Mouse (Mus musculus): ENCODE data around the gene Zfp512. TPM values are rescaled to one million over a fixed set of nuclear protein-coding genes. Genes with fewer than 3 reads are reported as not detected.
"Not testable (repeated sequence)": the region's sequence is repeated elsewhere in the genome, so short reads cannot be mapped to it uniquely, and the experiment has no call there.

The Zfp512 gene
- polyA plus RNA-seq (2012; rRNA removed): 41.5 and 47.0 TPM in 2 replicates

DNA sequence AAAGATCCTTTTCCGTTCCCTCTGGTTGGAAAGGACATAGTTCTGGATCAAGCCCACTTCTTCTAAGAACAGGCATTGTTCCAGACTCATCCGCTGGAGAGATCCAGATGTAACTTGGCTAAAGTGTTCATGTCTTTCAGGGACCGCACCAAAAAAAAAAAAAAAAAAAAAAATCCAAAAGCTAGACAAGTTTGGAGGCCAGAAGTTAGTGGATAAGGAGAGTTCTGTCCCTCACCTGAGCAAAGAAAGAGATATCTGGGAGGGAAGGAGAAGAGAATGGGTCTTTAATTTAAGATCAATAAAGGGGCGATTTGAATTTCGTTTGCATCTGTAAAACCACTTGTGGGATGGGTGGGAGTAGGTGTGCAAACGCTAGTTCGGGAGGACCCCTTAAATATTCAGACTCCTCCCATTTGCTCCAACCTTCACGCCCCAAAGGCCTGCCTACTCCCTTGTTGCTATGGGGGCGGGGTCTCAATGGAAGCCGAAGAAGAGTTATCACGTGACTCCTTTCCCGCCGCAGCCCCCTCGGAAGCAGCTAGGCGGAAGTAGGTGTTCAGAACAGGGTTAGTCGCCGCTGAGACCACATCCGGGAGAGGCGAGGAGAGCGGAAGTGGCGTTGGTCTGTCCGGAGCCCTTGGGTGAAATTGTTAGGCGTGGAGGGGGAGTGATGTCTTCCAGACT, at the start of gene Zfp512:
Gene Zfp512 (plus strand): TSS at position 554 of the 684 bp plus-strand sequence.
- Histone ChIP-seq H3K4me1 (ENCODE audit: control insufficient read depth, insufficient read depth, low read length) (peaks cover 2% of the 10 kb centered on the region; the same call in 1 of the 2 replicates), H3K27ac (ENCODE audit: insufficient read depth, low read length) (no peak within 1 kb of the TSS), H3K4me3 (ENCODE audit: insufficient read depth, low read length) (peak within 1 kb of the TSS; percentile 54)
- TF ChIP-seq CTCF (IDR thresholded peaks at IDR 0.05; ENCODE audit: extremely low read depth, insufficient read depth, low read length) (no peak), POLR2A (IDR thresholded peaks at IDR 0.05; ENCODE audit: extremely low read depth, insufficient read depth, low read length) (peak; percentile 74; the same call in 1 of the 2 replicates)

DNA sequence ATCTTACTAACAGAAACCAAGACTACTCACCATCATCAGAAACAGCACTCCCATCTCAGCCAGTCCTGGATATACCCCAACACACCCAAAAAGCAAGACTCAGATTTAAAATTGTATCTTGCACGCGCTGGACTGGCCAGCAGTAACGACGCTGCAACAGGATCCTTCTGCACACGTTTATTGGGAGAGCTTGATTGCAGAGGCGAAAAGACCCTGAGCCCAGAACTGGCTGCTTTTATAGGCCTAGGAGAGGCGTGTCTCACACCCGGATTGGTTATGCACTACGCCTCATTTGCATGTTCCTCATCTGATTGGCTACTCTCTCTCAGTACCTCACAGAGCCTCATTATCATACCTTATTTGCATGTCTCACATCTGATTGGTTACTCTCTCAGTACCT, 17.5 kb upstream of the Zfp512 start:
- H3K4me1 ChIP-seq (ENCODE audit: control insufficient read depth, insufficient read depth, low read length); H3K4me3 ChIP-seq (ENCODE audit: insufficient read depth, low read length); H3K27ac ChIP-seq (ENCODE audit: insufficient read depth, low read length): not testable (repeated sequence)

DNA sequence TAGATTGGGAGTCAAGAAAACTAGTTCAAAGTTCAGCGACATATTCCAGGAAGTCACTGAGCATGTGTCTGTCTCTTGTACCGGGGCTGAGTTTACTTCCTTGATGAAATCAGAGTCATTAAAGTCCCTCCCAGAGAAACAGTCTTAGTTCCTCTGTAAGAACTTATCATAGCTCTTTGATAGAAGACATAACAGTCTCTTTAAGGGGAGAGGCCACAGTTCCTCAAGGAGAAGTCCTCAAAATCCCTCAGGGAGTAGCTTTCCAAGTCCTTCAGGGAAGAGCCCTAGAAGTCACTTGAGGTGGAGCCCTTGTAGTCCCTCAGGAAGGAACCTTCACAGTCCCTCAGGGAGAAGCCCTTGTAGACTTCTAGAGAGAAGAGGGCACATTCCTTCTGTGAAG, 895 bp upstream of the Zfp512 start:
- Histone ChIP-seq H3K4me1 (ENCODE audit: control insufficient read depth, insufficient read depth, low read length) (peaks cover 2% of the 10 kb centered on the region; the same call in 1 of the 2 replicates), H3K4me3 (ENCODE audit: insufficient read depth, low read length) (no peak overlapping the region), H3K27ac (ENCODE audit: insufficient read depth, low read length) (no peak overlapping the region)
- TF ChIP-seq CTCF (IDR thresholded peaks at IDR 0.05; ENCODE audit: extremely low read depth, insufficient read depth, low read length) (no peak), POLR2A (IDR thresholded peaks at IDR 0.05; ENCODE audit: extremely low read depth, insufficient read depth, low read length) (no peak)

DNA sequence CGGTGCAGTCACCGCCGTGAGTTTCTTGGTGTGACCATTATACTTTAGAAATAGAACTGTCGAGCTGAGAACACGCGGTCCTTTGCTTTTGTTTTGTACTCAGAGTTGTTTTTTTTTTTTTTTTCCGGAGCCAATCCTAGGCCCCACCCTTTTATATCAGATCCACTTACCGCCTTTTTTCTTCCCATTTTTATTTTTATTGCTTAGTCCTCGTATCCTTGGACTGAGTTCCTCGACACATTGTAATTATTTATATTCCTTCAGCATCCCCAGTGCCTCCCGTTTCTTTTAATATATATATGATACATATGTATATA, 289 bp downstream of the Zfp512 start:
- H3K4me1 ChIP-seq (ENCODE audit: control insufficient read depth, insufficient read depth, low read length): peaks cover 2% of the 10 kb centered on the region; the same call in 1 of the 2 replicates
- H3K4me3 ChIP-seq (ENCODE audit: insufficient read depth, low read length): peak overlapping the region; percentile 34
- TF ChIP-seq POLR2A (IDR thresholded peaks at IDR 0.05; ENCODE audit: extremely low read depth, insufficient read depth, low read length): no peak
- H3K27ac ChIP-seq (ENCODE audit: insufficient read depth, low read length): no peak overlapping the region

DNA sequence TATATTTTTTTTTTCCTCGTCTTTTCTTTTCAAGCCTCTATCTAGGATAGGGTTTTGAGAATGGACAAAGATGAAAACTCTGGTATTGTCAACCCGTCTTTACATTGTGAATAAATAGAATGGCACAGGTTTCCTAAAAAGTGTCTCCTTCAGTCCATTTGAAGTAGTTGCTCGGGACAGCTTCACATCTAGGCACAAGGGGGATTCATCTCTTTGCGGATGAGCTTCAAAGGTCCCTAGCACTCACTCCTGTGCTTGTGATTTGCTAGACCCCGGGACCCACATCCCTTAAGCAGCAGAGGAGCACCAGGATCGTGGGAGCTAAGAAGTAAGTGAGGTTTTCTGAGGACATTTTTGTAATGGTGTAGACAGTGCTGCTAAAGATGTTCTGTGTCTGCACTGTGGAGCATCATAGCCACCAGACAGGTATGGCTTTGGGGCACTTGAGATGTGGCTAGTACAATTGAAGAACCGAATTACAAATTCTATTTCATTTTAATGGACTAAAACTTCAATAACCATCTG, 717 bp downstream of the Zfp512 start:
- TF ChIP-seq CTCF (IDR thresholded peaks at IDR 0.05; ENCODE audit: extremely low read depth, insufficient read depth, low read length) (no peak), POLR2A (IDR thresholded peaks at IDR 0.05; ENCODE audit: extremely low read depth, insufficient read depth, low read length) (no peak)
- peak overlapping the region; percentile 54 for H3K4me3 ChIP-seq (ENCODE audit: insufficient read depth, low read length)
- H3K4me1 ChIP-seq (ENCODE audit: control insufficient read depth, insufficient read depth, low read length): peaks cover 2% of the 10 kb centered on the region; the same call in 1 of the 2 replicates
- no peak overlapping the region for H3K27ac ChIP-seq (ENCODE audit: insufficient read depth, low read length)

DNA sequence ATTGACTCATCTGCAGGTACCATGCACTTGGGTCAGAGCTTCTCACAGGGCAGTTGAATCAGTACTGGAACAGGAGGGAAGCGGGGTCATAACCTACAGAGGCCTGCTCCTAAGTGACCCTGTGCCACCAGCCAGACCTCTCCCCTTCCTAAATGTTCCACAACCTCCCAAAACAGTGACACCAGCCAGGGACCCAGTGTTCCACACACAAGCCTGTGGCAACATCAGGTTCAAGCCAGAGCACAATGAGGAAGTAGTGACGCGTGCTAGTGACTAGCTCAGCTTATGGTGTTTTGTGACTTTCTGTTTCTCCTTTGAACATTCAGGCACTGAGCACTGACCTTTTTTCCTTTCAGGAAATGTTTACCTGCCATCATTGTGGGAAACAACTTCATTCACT, 15.6 kb downstream of the Zfp512 start:
- Histone ChIP-seq H3K27ac (ENCODE audit: insufficient read depth, low read length) (no peak overlapping the region), H3K4me3 (ENCODE audit: insufficient read depth, low read length) (no peak overlapping the region), H3K4me1 (ENCODE audit: control insufficient read depth, insufficient read depth, low read length) (no peaks in the 10 kb centered on the region)
- TF ChIP-seq POLR2A (IDR thresholded peaks at IDR 0.05; ENCODE audit: extremely low read depth, insufficient read depth, low read length): no peak
- no peak for TF ChIP-seq CTCF (IDR thresholded peaks at IDR 0.05; ENCODE audit: extremely low read depth, insufficient read depth, low read length)

DNA sequence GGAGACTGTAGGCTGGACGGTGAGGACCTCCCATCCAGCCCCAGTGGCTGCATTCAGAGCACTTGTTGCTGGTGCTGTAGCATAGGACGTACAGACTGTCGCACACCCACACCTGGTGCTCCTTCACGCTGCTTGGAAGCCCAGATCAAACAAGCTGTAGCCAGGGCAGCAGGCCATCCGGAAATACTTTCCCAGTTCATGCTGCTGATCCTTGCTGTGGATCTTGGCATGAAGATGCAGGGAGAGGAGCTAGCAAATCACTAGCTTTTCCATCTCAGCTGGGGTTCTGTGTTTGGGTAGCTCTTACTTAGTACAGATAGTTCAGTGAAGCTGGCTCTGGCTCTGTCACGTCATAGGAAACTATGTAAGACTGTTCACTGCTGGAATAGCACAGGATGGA, 17.5 kb downstream of the Zfp512 start:
- H3K27ac ChIP-seq (ENCODE audit: insufficient read depth, low read length): no peak overlapping the region
- TF ChIP-seq POLR2A (IDR thresholded peaks at IDR 0.05; ENCODE audit: extremely low read depth, insufficient read depth, low read length) (no peak), CTCF (IDR thresholded peaks at IDR 0.05; ENCODE audit: extremely low read depth, insufficient read depth, low read length) (no peak)
- no peak overlapping the region for H3K4me3 ChIP-seq (ENCODE audit: insufficient read depth, low read length)
- H3K4me1 ChIP-seq (ENCODE audit: control insufficient read depth, insufficient read depth, low read length): no peaks in the 10 kb centered on the region

DNA sequence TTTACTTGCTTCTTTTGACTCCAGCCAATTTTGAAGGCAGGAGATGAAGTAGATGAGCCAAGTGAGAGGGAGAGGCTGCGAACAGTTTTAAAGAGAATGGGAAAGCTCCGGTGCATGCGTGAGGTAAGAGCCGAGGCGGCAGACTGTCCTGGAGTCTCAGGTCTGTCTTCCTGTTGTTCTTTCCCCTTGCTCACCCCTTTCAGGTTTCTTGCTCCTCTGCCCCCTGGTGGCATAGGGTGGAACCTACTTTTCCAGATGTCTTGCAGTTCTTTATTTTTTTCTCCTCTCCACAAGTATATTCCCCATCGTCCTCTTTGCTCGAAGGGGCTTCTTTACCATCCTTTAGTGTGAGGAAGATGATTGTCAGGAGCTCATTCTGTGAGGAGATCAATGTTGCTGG, 18.1 kb downstream of the Zfp512 start:
- Histone ChIP-seq H3K4me1 (ENCODE audit: control insufficient read depth, insufficient read depth, low read length) (no peaks in the 10 kb centered on the region), H3K4me3 (ENCODE audit: insufficient read depth, low read length) (no peak overlapping the region), H3K27ac (ENCODE audit: insufficient read depth, low read length) (no peak overlapping the region)
- TF ChIP-seq POLR2A (IDR thresholded peaks at IDR 0.05; ENCODE audit: extremely low read depth, insufficient read depth, low read length) (no peak), CTCF (IDR thresholded peaks at IDR 0.05; ENCODE audit: extremely low read depth, insufficient read depth, low read length) (peak; percentile 61)

DNA sequence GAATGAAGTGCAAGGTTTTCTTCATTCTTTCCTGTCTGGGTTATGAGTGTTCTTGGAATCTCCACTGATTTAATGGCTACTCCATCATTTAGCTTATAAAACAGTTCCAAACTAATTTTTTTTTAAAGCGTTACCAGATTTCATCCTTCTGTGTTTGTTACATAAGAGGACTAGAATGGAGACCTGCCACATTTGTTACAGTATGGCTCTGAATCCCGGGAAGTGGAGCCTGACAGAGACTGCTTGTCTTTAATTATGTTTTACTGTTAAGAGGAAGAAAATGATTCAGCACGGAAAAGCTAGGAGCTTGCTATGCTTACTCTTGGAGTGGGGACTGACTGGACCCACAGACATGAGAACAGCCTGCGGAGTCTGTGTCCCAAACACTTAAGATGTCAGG, 28.3 kb downstream of the Zfp512 start:
- TF ChIP-seq POLR2A (IDR thresholded peaks at IDR 0.05; ENCODE audit: extremely low read depth, insufficient read depth, low read length): no peak
- no peak for TF ChIP-seq CTCF (IDR thresholded peaks at IDR 0.05; ENCODE audit: extremely low read depth, insufficient read depth, low read length)
- Histone ChIP-seq H3K4me3 (ENCODE audit: insufficient read depth, low read length) (no peak overlapping the region), H3K4me1 (ENCODE audit: control insufficient read depth, insufficient read depth, low read length) (no peaks in the 10 kb centered on the region), H3K27ac (ENCODE audit: insufficient read depth, low read length) (no peak overlapping the region)

DNA sequence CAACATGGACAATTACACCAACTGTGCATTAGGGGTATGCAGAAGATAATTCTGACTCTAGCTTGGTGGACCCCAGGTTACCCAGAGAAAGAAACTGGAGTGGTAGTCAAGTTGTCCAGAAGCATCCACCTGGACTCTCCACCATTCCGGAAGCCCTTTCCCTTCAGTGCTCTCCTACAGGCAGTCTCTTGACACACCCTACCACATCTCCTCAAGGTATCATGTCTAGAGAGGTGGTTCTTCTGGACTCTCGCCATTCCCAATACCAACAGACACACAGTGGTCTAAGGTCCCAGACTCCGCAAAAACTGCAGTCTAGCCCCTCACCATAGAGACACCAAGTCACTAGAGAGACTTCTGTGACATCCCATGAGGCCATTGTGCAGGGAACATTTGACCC, 33.2 kb downstream of the Zfp512 start, which contains the start of gene 4930548H24Rik:
Gene 4930548H24Rik (plus strand): TSS at position 301 of the 400 bp plus-strand sequence.
- Histone ChIP-seq H3K4me3 (ENCODE audit: insufficient read depth, low read length) (no peak within 1 kb of the TSS), H3K4me1 (ENCODE audit: control insufficient read depth, insufficient read depth, low read length) (no peaks in the 10 kb centered on the region), H3K27ac (ENCODE audit: insufficient read depth, low read length) (no peak within 1 kb of the TSS)
- no peak for TF ChIP-seq CTCF (IDR thresholded peaks at IDR 0.05; ENCODE audit: extremely low read depth, insufficient read depth, low read length)
- no peak for TF ChIP-seq POLR2A (IDR thresholded peaks at IDR 0.05; ENCODE audit: extremely low read depth, insufficient read depth, low read length)

Measured in cortical plate, adult 2 months (tissue).